Mouse (Mus musculus) heart, adult 11 months (tissue): ENCODE measurements around the gene Cdr2l.

Experiments used
- DNase-seq: peaks from one replicate; pipeline ENCODE4 v3.0.0; 2022

Cdr2l gene

GRCm38 (mm10) chr11:115408266-115408920 is 26.7 kb downstream of the Cdr2l start:
- peak; percentile 71 for DNase-seq

- peak; percentile 65 for DNase-seq
Measured at GRCm38 (mm10) chr11:115409556-115409955, 27.8 kb downstream of the Cdr2l start.

- DNase-seq, result peak; percentile 100
Measured at GRCm38 (mm10) chr11:115419531-115420237, 38.0 kb downstream of the Cdr2l start, which contains the start of the genes Atp5h and Kctd2. Gene Atp5h (minus strand): TSS chr11:115419962. Gene Kctd2 (plus strand): TSS chr11:115420128.

GRCm38 (mm10) chr11:115420336-115421190 is 38.8 kb downstream of the Cdr2l start:
- DNase-seq, result no peak

GRCm38 (mm10) chr11:115421328-115421727 is 39.6 kb downstream of the Cdr2l start:
- DNase-seq, result no peak

- no peak for DNase-seq
Measured at GRCm38 (mm10) chr11:115421972-115422371, 40.3 kb downstream of the Cdr2l start.

- no peak for DNase-seq
Measured at GRCm38 (mm10) chr11:115423091-115423490, 41.4 kb downstream of the Cdr2l start.

GRCm38 (mm10) chr11:115424666-115425065 is 43.0 kb downstream of the Cdr2l start:
- peak; percentile 80 for DNase-seq

GRCm38 (mm10) chr11:115425671-115426070 is 44.0 kb downstream of the Cdr2l start:
- no peak for DNase-seq

- DNase-seq, result peak; percentile 97
Measured at GRCm38 (mm10) chr11:115427482-115428331, 46.0 kb downstream of the Cdr2l start.

- no peak for DNase-seq
Measured at GRCm38 (mm10) chr11:115429307-115429706, 47.6 kb downstream of the Cdr2l start.

- no peak for DNase-seq
Measured at GRCm38 (mm10) chr11:115430561-115430960, 48.8 kb downstream of the Cdr2l start.

- DNase-seq, result peak; percentile 93
Measured at GRCm38 (mm10) chr11:115432814-115433213, 51.1 kb downstream of the Cdr2l start.

GRCm38 (mm10) chr11:115433342-115433741 is 51.6 kb downstream of the Cdr2l start:
- DNase-seq, result peak; percentile 87

- peak; percentile 91 for DNase-seq
Measured at GRCm38 (mm10) chr11:115435596-115436337, 54.1 kb downstream of the Cdr2l start.

- peak; percentile 75 for DNase-seq
Measured at GRCm38 (mm10) chr11:115437571-115438122, 55.9 kb downstream of the Cdr2l start.

- no peak for DNase-seq
Measured at GRCm38 (mm10) chr11:115439326-115439725, 57.6 kb downstream of the Cdr2l start.

GRCm38 (mm10) chr11:115439906-115440595 is 58.3 kb downstream of the Cdr2l start, which contains the start of gene Trim80:
Gene Trim80 (plus strand): TSS chr11:115440545.
- DNase-seq, result no peak

GRCm38 (mm10) chr11:115441417-115441816 is 59.7 kb downstream of the Cdr2l start:
- no peak for DNase-seq
